ENCODE assay signal across 24 mouse cellular contexts in genomic region chr15:99517715-99518114, GRCm38 (mm10). TPM values are rescaled to one million over a fixed set of nuclear protein-coding genes. Genes with fewer than 3 reads are reported as not detected.
"Had no signal": no experiment of that assay in that cellular context is flagged by ENCODE, and none has a peak within 500 bp of the region (broad histone marks: within the 10 kb centered on the region; RNA-seq: fewer than 3 reads in every experiment).

No protein-coding gene starts in this region.

- DNase-seq: kidney, adult 18-20 months; kidney, adult 9 months; kidney, postnatal 14 days; kidney, postnatal 4 days; left cerebral cortex, postnatal 4 days; liver, postnatal 0 days; lung, postnatal 10 days; right cerebral cortex, adult 18-20 months; right cerebral cortex, postnatal 14 days; right cerebral cortex, postnatal 4 days; thymus, adult 18-20 months; thymus, postnatal 36 days had no signal

- H3K27me3 ChIP-seq: midbrain, embryonic 13.5 days; neural tube, embryonic 15.5 days had no signal

- H3K36me3 ChIP-seq: limb, embryonic 12.5 days; limb, embryonic 15.5 days; midbrain, embryonic 10.5 days; midbrain, embryonic 13.5 days had no signal

- H3K27ac ChIP-seq: limb, embryonic 12.5 days; limb, embryonic 15.5 days; liver, embryonic 14.5 days; macrophage; midbrain, embryonic 10.5 days; midbrain, embryonic 13.5 days; neural tube, embryonic 15.5 days had no signal

- H3K9me3 ChIP-seq: limb, embryonic 12.5 days; limb, embryonic 15.5 days; midbrain, embryonic 10.5 days; midbrain, embryonic 13.5 days; neural tube, embryonic 15.5 days had no signal

- H3K9ac ChIP-seq: limb, embryonic 12.5 days; limb, embryonic 15.5 days; liver, embryonic 14.5 days; liver, postnatal 0 days; midbrain, embryonic 13.5 days; neural tube, embryonic 15.5 days had no signal

- H3K4me2 ChIP-seq: limb, embryonic 12.5 days; limb, embryonic 15.5 days; liver, embryonic 11.5 days; midbrain, embryonic 13.5 days; neural tube, embryonic 15.5 days had no signal

- H3K4me3 ChIP-seq: limb, embryonic 12.5 days; limb, embryonic 15.5 days; megakaryocyte, embryonic 14.5 days; midbrain, embryonic 10.5 days; midbrain, embryonic 13.5 days; myocyte; neural tube, embryonic 15.5 days had no signal

- ATAC-seq: intestine, embryonic 16.5 days; liver, postnatal 0 days; midbrain, embryonic 13.5 days; midbrain, embryonic 16.5 days had no signal

- H3K4me1 ChIP-seq: limb, embryonic 12.5 days; midbrain, embryonic 10.5 days; midbrain, embryonic 13.5 days; neural tube, embryonic 15.5 days had no signal

RNA-seq across cellular contexts. Expression of gene Faim2, which starts 10.2 kb away (rescaled TPM):
- polyA plus RNA-seq: liver, embryonic 14.5 days; liver, postnatal 0 days; macrophage had no signal
